Mouse (Mus musculus) testis, postnatal 14 days (tissue): ENCODE measurements around the gene Spred2.

ENCODE experiments used
- DNase-seq: peaks from one replicate; pipeline ENCODE4 v3.0.0; 2021; ENCODE audit warnings: low spot score

The Spred2 gene

DNA sequence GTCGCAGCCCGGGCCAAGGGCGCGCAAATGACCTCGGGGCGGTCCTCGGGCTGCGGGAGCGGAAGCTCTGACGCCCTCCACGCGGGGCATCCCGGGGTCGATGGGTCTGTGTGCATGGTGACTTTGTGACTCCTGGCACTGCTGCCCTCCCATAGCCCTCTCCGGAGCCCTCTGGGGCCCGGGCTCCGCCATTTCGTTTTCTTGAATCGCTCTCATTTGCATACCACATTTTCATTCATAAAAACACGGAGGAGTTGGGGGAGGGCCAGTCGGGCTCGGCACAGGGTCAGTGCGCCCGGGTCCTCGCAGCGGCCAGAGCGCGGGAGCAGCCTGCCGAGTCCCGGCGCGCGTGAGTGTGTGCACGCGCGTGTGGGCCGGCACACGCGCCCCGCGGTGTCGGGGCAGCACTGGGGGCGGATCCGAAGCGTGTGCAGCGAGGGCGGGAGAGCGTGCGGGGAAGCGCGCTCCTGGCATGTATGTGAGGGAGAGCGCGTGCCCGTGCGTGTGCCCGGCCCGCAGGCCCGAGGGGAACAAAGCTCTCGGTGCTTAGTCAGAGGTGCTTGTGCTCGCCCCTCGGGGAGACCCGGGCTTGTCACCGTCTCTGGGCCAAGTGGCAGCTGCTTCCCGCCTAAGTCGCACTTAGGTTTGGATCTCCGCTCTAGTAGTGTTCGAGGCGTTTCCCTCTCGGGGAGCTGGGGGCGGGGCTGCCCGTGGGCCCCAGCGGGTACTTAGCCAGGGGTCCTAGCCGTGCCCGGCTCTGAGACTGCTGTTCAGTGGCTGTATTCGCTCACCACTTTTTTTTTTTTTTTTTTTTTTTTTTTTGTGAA lies 1.2 kb downstream of the Spred2 start:
- peak; percentile 83 for DNase-seq

DNA sequence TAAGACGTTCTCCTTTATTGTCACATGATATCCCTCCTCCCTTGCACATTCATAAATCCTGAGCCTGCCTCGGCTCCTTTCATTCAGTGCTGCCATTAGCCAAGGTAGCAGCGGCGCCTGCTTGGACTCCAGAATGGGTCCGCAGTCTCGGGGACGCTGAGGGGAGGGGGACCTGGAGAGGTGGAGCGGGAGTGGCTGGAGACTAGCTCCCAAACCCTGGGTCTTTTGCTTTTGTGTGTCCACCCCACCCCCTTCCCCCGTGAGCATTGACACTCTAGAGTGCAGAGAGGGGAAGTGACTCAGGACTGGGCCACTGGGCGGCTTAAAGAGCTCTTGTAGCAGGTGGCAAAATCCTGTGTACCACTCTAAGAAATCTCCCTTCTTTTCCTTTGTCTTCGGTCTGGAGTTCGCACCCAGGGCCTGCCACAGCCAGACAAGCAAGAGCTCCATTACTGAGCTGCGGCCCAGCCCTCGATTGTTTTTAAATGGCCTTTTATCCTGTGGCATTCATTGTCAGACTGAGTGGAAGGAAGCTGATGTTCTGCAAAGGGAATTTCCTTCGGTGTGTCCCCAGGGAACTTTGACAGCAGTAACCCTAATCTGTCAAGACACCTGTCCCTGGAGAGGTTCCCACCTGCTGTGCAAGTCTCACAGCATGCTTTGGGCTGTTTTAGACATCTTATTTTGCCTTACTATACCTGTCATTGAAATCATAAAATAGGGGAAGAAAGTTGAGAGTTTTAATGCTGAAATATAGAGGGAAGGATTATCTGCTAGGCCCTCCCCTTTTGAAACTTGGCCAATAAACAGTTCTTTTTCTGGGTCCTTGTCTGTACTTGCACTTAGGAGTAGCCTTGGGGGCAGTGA lies 2.0 kb downstream of the Spred2 start:
- DNase-seq = no peak

- DNase-seq = no peak
Observed at GRCm38 (mm10) chr11:19926843-19927120, 2.6 kb downstream of the Spred2 start.

GRCm38 (mm10) chr11:19928633-19929032 lies 4.5 kb downstream of the Spred2 start:
- no peak for DNase-seq

DNA sequence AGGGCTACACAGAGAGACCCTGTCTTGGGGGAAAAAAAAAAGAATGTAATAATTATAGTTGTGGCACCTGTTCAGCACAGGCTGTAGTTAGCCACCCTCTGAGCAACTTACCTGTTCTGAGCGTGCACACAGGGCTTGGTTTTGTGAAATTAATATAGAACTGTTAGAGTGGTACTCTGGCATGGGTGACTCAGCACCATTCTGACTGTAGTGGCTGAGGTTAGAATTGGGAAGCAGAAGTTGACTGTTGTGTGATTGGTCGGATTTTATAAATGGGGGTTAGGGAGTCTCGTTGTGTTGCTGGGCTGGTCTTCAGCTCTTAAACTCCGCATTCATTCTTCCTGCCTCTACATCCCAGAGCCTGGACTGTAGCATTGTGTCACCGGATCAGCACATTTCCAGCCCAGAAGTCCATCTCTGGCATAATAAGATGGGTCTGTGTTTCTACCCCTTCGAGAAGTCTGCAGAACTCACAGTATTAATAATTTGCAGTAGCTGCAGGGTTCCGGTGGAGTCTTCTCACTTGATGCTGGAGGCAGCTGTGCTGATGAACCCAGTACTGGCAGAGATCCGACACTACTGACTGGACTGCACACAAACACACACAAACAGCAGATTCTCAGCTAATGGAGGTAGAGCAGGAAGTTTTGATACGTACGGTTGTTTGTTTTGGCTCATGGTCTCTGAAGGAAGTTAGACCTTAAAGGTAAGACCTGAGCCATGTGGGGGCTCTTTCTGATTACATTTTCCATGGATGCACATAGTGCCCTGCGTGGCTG lies 5.1 kb downstream of the Spred2 start:
- no peak for DNase-seq

DNA sequence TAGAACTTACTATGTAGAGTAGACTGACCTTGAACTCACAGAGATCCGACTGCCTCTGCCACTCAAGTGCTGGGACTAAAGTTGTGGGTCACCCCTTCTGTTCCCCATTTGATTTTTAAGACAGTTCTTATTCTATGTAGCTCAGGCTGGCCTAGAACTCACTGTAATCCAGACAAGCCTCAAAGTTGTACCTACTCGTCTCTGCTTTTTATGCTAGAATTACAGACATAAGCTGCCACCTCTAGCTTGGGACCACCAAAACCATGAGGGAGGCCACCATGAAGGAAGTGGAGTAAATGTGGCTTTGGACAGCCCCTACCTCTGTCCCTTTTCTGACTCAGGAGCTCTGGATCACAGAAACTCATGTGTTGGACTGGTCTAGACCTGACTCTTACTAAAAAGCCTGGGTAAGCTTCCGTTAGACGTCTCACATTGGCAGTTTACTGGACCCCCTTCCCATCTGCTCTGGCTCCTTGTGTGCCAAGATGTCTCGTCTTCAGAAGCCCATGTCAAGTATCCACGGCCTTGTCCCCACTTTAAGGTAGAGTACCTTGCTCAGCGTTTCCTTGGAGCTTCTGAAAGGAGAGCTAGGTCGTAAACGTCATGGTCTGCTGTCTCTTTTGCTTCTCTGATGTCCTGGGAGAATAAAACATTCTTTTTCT lies 7.5 kb downstream of the Spred2 start:
- DNase-seq = no peak

- no peak for DNase-seq
Observed at GRCm38 (mm10) chr11:19932983-19933511, 8.9 kb downstream of the Spred2 start.

GRCm38 (mm10) chr11:19935524-19936354 lies 11.6 kb downstream of the Spred2 start:
- no peak for DNase-seq

GRCm38 (mm10) chr11:19938456-19939004 lies 14.4 kb downstream of the Spred2 start:
- no peak for DNase-seq

DNA sequence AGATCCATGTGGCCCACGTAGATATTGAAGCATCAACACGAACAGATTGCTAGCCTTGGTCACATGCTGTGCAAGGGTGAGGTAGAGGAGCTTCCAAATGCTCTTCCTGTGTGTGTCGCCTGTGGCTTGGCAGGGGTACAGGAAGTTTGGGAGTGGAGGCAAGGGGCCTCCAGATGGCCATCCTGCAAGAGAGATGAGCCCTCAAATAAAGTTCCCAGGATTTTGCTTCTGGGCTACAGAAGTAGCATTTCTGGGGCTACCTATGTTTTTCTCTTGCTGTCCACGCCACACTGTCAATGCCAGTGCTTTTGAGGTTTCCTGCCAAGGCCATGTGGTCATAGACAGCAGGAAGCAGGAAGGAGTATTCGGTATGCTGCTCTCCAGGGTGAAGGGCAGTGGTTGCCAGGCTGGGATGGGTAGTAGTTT lies 15.1 kb downstream of the Spred2 start:
- DNase-seq = no peak

DNA sequence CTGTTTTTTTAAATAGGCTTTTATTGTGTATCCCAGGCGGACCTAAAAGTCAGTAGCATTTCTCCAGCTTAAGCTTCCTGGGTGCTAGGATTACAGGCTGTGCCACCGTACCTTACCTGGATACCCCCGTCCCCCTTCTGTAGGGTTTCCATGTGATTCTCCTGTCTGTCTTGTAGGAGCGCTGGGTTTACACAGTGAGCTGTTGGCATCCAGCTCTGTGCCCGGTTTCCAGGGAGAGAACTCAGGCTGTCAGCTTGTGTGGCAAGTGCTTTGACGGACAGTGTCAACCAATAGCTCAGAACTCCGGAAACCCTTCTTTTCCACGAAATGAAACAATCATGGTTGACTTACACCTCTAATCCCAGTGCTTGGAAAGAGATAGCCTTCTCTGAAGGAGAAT lies 15.7 kb downstream of the Spred2 start:
- DNase-seq = no peak

DNA sequence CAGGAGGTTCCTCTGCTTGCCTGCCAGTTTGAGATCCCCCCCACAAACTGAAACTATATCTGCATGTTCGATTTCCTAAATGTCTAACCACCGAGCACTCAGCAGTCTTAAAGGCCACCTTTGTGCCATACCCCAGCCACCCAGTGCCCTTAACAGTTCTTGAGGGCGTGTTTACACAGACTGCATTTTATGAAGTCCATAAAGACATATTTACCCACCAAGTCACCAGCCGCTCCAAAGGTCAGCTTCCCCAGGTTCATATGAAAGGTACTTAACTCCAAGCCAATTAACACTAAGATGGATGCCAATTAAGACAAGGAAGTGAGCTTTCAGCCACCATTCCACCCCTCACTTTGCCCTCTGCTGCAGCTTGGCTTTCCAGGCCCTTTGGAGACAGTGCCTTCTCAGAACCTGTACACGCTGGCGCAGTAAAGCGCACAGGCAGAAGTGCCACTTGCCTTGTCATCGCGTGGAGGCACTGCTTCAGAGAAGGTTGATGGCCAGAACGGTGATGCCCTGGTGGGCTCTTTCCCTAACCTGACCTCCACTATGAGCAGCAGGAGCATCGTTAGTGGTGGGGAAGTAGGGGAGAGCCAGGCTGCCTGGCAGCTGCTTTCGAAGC lies 17.1 kb downstream of the Spred2 start:
- DNase-seq = no peak

DNA sequence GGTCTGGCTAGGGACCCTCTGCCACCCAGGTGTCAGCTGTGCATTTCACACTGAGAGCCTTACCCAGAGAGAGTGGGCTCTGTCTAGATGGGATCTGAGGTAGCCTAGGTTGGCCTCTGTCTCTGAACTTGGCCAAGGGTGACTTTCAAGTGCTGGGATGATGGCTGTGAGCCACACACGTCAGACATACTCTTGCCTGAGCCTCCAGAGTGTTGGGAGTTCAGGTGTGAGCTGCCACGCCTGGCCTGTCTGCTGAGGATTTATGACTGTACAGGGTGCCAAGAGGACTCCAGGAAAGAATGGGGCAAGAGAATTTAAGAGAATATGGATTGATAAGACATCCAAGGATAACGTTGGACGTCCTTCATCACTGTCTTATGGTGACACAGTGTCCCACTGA lies 17.8 kb downstream of the Spred2 start:
- DNase-seq = no peak

- DNase-seq = no peak
Observed at GRCm38 (mm10) chr11:19943753-19944152, 19.6 kb downstream of the Spred2 start.

DNA sequence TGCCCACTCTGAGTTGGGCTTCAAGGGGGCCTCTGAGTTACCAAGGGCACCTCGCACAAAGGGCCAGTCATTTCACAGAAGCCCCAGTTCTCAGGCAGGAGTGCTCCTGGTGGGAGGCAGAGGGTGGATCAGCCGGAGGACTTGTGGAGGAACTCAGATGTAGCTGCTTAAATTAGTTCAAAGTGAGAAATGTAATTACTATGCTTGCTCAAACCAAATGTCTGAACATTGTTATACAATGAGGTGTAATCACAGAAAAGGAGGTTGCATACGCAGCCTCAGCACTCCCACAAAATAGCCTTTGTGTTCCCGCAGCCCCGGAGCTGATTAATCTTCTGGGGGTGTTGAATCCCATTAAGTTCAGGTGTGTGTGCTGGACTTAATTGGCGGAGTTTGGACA lies 20.5 kb downstream of the Spred2 start:
- no peak for DNase-seq

DNA sequence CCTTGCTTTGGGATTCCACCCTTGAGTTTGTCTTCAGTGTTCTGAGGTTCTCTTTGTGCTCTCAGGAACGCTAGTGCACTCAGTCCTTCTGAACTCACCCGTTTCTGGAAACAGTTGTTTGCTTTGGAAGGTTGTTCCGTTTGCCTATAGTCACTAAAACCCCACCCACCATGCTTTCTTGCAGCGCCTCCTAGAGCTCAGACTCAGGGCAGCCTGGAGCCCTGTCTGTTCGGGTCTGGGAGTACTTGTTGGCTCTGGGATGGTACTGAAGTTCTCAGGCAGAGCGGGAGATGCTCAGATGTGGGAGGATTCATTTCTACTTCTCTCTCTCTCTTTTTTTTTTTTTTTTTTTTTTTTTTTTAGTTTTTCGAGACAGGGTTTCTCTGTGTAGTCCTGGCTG lies 22.5 kb downstream of the Spred2 start:
- DNase-seq = no peak

GRCm38 (mm10) chr11:19947626-19948135 lies 23.5 kb downstream of the Spred2 start:
- DNase-seq = no peak

DNA sequence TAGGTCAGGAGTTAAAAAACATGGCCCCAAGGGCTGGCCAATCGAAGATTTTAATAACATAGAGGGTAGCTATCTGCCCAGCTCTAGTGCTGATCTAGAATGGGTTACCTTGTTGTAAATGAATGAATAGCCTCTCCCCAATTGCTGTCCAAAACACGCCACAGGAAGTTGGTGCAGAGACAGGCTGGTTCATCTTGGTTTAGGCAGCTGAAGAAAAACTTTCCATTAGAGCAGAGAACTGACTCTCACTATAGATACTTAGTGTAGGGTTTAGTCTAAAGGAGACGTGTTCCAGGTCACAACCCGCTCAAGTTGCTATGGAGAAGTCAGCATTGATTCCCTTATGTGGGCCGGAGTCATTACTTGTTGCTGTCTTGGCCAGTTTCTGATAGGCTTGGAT lies 25.6 kb downstream of the Spred2 start:
- no peak for DNase-seq

DNA sequence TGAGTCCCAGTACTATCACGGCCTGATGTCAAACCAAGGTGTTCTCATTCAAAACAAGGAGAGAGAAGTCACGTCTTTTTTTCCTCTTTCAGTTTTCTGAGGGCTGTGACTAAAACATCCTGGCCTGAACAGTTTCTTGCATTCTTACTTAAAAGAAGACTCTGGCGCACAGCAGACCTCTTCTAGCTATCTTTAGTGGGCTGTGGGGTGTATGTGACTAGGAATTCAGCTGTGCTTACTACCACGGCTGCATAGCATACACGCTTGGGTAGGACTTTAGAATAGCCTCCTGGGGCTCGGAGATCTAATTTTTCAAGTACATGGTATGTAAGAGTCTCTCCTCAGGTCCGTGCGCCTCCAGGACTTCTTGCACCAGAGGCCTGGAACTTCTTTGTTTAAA lies 26.0 kb downstream of the Spred2 start:
- DNase-seq = no peak

GRCm38 (mm10) chr11:19952963-19953362 lies 28.8 kb downstream of the Spred2 start:
- DNase-seq = no peak
